Comparison of ENCODE assay signal across 8 mouse cellular contexts in genomic region chr14:122280309-122281071, GRCm38 (mm10).
A peak's percentile ranks its signal among the peaks of the same experiment; 100 is the strongest.
DNase-seq lines count a peak whose midpoint lies in the region; ATAC-seq lines count a peak whose summit lies in the region.

No protein-coding gene starts in this region.

- 15% methylated on average over 21 of the region's 21 CpGs for WGBS in heart, embryonic 12.5 days
- WGBS in kidney, embryonic 16.5 days = 35% methylated on average over 21 of the region's 21 CpGs
- WGBS in neural tube, embryonic 14.5 days = 17% methylated on average over 21 of the region's 21 CpGs

- DNase-seq in ovary, postnatal 14 days (ENCODE audit: low spot score) = peak; percentile 9
- DNase-seq in ovary, adult 18-20 months (ENCODE audit: low spot score) = no peak
- DNase-seq in adipocyte (ENCODE audit: low spot score) = no peak
- no peak for DNase-seq in cerebellum, adult 11 months
- DNase-seq in adrenal gland, postnatal 25 days = no peak

- ATAC-seq in heart, embryonic 12.5 days (ENCODE audit: insufficient number of reproducible peaks, low FRiP score) = no peak
- ATAC-seq in kidney, embryonic 16.5 days (ENCODE audit: low FRiP score, low TSS enrichment) = peak; percentile 82; the same call in 1 of the 2 replicates
- peak; percentile 54; the same call in 1 of the 2 replicates for ATAC-seq in neural tube, embryonic 14.5 days (ENCODE audit: low read depth)

- peaks cover 48% of the 10 kb centered on the region for H3K27me3 ChIP-seq in heart, embryonic 12.5 days (replicated peaks)
- H3K27me3 ChIP-seq in kidney, embryonic 16.5 days (ENCODE audit: insufficient read depth, low read length) = 0 out of 2 replicates have a peak, but pooled peaks cover 3% of the 10 kb centered on the region
- peaks cover 10% of the 10 kb centered on the region for H3K27me3 ChIP-seq in neural tube, embryonic 14.5 days (ENCODE audit: control insufficient read depth, insufficient read depth, low read length)

- H3K9ac ChIP-seq in heart, embryonic 12.5 days = no peak overlapping the region
- H3K9ac ChIP-seq in kidney, embryonic 16.5 days (replicated peaks; ENCODE audit: low read length) = no peak overlapping the region
- no peak overlapping the region for H3K9ac ChIP-seq in neural tube, embryonic 14.5 days (replicated peaks; ENCODE audit: low read depth, low read length)

- no peak overlapping the region for H3K27ac ChIP-seq in heart, embryonic 12.5 days (ENCODE audit: poor library complexity, severe bottlenecking)
- H3K27ac ChIP-seq in kidney, embryonic 16.5 days (ENCODE audit: low read length) = no peak overlapping the region
- no peak overlapping the region for H3K27ac ChIP-seq in neural tube, embryonic 14.5 days (ENCODE audit: low read depth, low read length)

- peak overlapping the region; percentile 55 for H3K4me2 ChIP-seq in heart, embryonic 12.5 days
- no peak overlapping the region for H3K4me2 ChIP-seq in kidney, embryonic 16.5 days (replicated peaks; ENCODE audit: low read depth, low read length)
- no peak overlapping the region for H3K4me2 ChIP-seq in neural tube, embryonic 14.5 days (ENCODE audit: low read depth, low read length)

- H3K36me3 ChIP-seq in heart, embryonic 12.5 days = no peaks in the 10 kb centered on the region
- H3K36me3 ChIP-seq in kidney, embryonic 16.5 days (ENCODE audit: insufficient read depth, low read length) = no peaks in the 10 kb centered on the region
- H3K36me3 ChIP-seq in neural tube, embryonic 14.5 days (ENCODE audit: control insufficient read depth, insufficient read depth, low read length) = no peaks in the 10 kb centered on the region

- peak overlapping the region; percentile 25 for H3K4me3 ChIP-seq in heart, embryonic 12.5 days
- H3K4me3 ChIP-seq in kidney, embryonic 16.5 days (ENCODE audit: low read length) = no peak overlapping the region
- H3K4me3 ChIP-seq in neural tube, embryonic 14.5 days (ENCODE audit: low read depth, low read length) = no peak overlapping the region

- no peaks in the 10 kb centered on the region for H3K9me3 ChIP-seq in heart, embryonic 12.5 days (replicated peaks)
- no peaks in the 10 kb centered on the region for H3K9me3 ChIP-seq in kidney, embryonic 16.5 days (ENCODE audit: low read length)
- H3K9me3 ChIP-seq in neural tube, embryonic 14.5 days (ENCODE audit: control insufficient read depth, low read length) = no peaks in the 10 kb centered on the region

- peaks cover 14% of the 10 kb centered on the region; the same call in 1 of the 2 replicates for H3K4me1 ChIP-seq in heart, embryonic 12.5 days (replicated peaks)
- no peaks in the 10 kb centered on the region for H3K4me1 ChIP-seq in kidney, embryonic 16.5 days (ENCODE audit: insufficient read depth, low read length)
- H3K4me1 ChIP-seq in neural tube, embryonic 14.5 days (ENCODE audit: control insufficient read depth, insufficient read depth, low read length) = no peaks in the 10 kb centered on the region
